Mouse (Mus musculus) forebrain, embryonic 12.5 days (tissue): ENCODE data around the gene Ctdsp1. TPM values are rescaled to one million over a fixed set of nuclear protein-coding genes. Genes with fewer than 3 reads are reported as not detected.

Experiments
- ATAC-seq: fragments of 200-750 bp; cut with Nextera tagmentation; 2 replicates; pipeline ENCODE4 v1.8.0; 2017; ENCODE audit warnings: moderate TSS enrichment; ENCODE audit not compliant: low FRiP score
- H3K27ac ChIP-seq: fragments of 300-500 bp; sonication (generic); 2 replicates; pipeline ENCODE4 v1.5.1; 2016; ENCODE audit warnings: mild to moderate bottlenecking
- H3K27me3 ChIP-seq: fragments of 300-500 bp; sonication (generic); 2 replicates; pipeline ENCODE4 v1.6.1; 2016; ENCODE audit warnings: mild to moderate bottlenecking
- H3K36me3 ChIP-seq: fragments of 300-500 bp; sonication (generic); replicated peaks from 2 replicates; pipeline ENCODE4 v1.6.1; 2016; ENCODE audit warnings: mild to moderate bottlenecking
- H3K4me1 ChIP-seq: fragments of 300-500 bp; sonication (generic); 2 replicates; pipeline ENCODE4 v1.6.1; 2016
- H3K4me2 ChIP-seq: fragments of 300-500 bp; sonication (generic); 2 replicates; pipeline ENCODE4 v1.6.1; 2016; ENCODE audit warnings: mild to moderate bottlenecking, moderate library complexity
- H3K4me3 ChIP-seq: fragments of 300-500 bp; sonication (generic); replicated peaks from 2 replicates; pipeline ENCODE4 v1.5.1; 2016; ENCODE audit warnings: mild to moderate bottlenecking
- H3K9ac ChIP-seq: fragments of 300-500 bp; sonication (generic); 2 replicates; pipeline ENCODE4 v1.6.1; 2016; ENCODE audit warnings: mild to moderate bottlenecking
- H3K9me3 ChIP-seq: fragments of 300-500 bp; sonication (generic); 2 replicates; pipeline ENCODE4 v1.6.1; 2016
- WGBS: fragments of 180-500 bp; shearing (Covaris S2); methylation state at CpG from one replicate; pipeline ENCODE4 v1.1.7; 2016; 5-methylcytosine and 5-hydroxymethylcytosine counted together
- polyA plus RNA-seq: library from polyadenylated mRNA; unstranded; fragments of >200 nt; fragmentation: Nextera tagmentation; extraction: Ambion mirVana; gene quantifications from 2 replicates; pipeline ENCODE4 v1.2.1, GENCODE M21; 2016

The Ctdsp1 gene
- polyA plus RNA-seq, 1 experiment from 2014 or later, result 33.3 TPM

- H3K9me3 ChIP-seq, result no peaks in the 10 kb centered on the region
- 72% methylated on average over 17 of the region's 17 CpGs for WGBS
- ATAC-seq, result no peak
Measured at GRCm38 (mm10) chr1:74362325-74363229, 28.7 kb upstream of the Ctdsp1 start.

DNA sequence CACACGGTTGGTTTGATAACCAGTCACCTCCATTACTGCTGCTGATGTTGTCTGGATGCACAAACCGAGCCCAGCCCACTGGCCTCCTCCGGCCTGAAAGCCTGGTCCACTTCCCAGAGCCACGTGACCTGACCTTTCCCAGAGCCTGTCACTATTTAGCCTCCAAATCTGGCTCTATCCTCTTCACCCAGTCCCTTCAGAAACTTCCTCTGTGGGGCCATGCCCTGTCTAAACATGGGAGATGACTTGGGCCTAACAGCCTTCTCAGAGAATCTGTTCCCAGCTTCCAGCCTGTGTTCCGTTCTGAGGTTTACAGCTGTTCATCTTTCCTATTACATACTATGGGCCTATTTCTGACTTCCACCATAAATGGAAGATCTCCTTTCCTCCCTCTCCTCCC lies 27.9 kb upstream of the Ctdsp1 start:
- no peaks in the 10 kb centered on the region for H3K9me3 ChIP-seq
- no peak overlapping the region for H3K9ac ChIP-seq
- 77% methylated on average over 5 of the region's 5 CpGs for WGBS
- H3K27ac ChIP-seq, result no peak overlapping the region
- no peak overlapping the region for H3K4me3 ChIP-seq
- H3K4me2 ChIP-seq, result no peak overlapping the region
- H3K36me3 ChIP-seq, result no peaks in the 10 kb centered on the region
- ATAC-seq, result no peak
- peaks cover 10% of the 10 kb centered on the region for H3K27me3 ChIP-seq
- H3K4me1 ChIP-seq, result peaks cover 9% of the 10 kb centered on the region

More at GRCm38 (mm10) chr1:74362325-74363229, 28.7 kb upstream of the Ctdsp1 start:
- Histone ChIP-seq H3K36me3 (no peaks in the 10 kb centered on the region), H3K4me2 (no peak overlapping the region), H3K27me3 (peaks cover 6% of the 10 kb centered on the region), H3K27ac (no peak overlapping the region), H3K4me1 (peaks cover 3% of the 10 kb centered on the region), H3K4me3 (no peak overlapping the region), H3K9ac (no peak overlapping the region)

- Histone ChIP-seq H3K4me1 (peaks cover 9% of the 10 kb centered on the region), H3K4me2 (no peak overlapping the region), H3K9me3 (no peaks in the 10 kb centered on the region), H3K36me3 (no peaks in the 10 kb centered on the region), H3K9ac (no peak overlapping the region), H3K27ac (no peak overlapping the region), H3K27me3 (peaks cover 10% of the 10 kb centered on the region), H3K4me3 (no peak overlapping the region)
- WGBS, result 82% methylated on average over 8 of the region's 8 CpGs
- ATAC-seq, result no peak
Measured at GRCm38 (mm10) chr1:74364270-74364669, 27.0 kb upstream of the Ctdsp1 start.

DNA sequence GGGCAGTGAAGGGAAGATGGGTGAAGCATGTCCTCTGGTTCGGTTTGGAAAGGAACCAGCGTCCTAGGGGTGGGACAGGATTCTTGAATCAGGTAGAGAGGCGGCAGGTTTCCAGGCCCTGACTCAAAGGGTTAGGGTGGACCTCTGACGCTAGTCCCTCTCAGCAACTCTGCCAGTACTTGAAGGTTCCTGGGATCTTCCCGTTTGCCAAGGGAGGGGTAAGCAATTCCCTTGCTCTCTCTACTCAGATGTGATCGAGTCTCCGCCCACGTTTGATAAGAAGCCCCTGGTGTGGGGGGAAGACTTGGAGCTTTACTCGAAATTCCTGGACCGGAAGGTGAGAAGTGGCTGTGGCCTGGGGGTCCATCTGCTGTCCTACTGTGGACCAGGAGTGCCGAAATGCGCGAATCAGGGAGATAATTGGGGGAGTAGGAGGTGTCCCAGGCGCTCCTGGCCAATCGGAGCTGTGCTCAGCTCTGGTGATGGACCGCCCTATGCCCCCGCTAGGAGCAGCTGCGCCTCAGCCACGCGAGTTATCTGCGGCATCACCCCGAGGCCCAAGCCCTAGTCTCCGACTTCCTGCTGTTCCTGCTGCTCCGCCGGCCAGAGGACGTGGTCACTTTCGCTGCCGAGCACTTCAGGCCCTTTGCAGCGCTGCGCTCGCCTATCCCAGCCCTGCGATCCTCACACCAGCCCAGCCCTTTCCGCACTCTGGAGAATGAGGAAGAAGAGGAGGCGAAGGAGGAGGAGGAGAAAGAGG lies 23.2 kb upstream of the Ctdsp1 start:
- peak overlapping the region; percentile 44 for H3K9ac ChIP-seq
- no peaks in the 10 kb centered on the region for H3K36me3 ChIP-seq
- no peak overlapping the region for H3K27ac ChIP-seq
- H3K9me3 ChIP-seq, result no peaks in the 10 kb centered on the region
- peak overlapping the region; percentile 24 for H3K4me3 ChIP-seq
- peaks cover 5% of the 10 kb centered on the region for H3K4me1 ChIP-seq
- ATAC-seq, result 0 out of 2 replicates have a peak, but pooled peaks have one; percentile 20
- WGBS, result 22% methylated on average over 34 of the region's 34 CpGs
- peak overlapping the region; percentile 54 for H3K4me2 ChIP-seq
- peaks cover 10% of the 10 kb centered on the region for H3K27me3 ChIP-seq

- Histone ChIP-seq H3K9me3 (no peaks in the 10 kb centered on the region), H3K4me1 (peaks cover 5% of the 10 kb centered on the region), H3K27me3 (peaks cover 10% of the 10 kb centered on the region), H3K36me3 (no peaks in the 10 kb centered on the region), H3K9ac (no peak overlapping the region), H3K27ac (no peak overlapping the region), H3K4me3 (no peak overlapping the region), H3K4me2 (no peak overlapping the region)
- WGBS, result 59% methylated on average over 4 of the region's 4 CpGs
- no peak for ATAC-seq
Measured at GRCm38 (mm10) chr1:74370040-74370439, 21.3 kb upstream of the Ctdsp1 start.

DNA sequence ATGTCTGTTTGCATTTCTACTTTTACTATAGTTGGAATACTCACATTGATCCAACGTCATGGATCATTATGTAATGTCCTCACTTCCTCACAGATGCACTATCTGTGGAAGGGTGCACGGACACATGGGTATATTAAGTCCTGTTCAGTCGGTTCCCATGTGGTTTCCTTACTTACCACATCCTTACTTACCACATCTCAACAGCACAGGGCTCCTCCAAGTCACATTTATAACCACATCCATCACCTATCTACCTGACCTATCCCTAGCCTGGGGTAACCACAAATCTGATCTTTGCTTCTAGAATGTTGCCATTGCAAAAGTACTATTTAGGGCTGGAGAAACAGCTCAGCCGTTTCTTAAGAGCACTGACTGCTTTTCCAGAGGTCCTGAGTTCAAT lies 17.9 kb upstream of the Ctdsp1 start:
- Histone ChIP-seq H3K4me3 (no peak overlapping the region), H3K4me1 (peaks cover under 1% of the 10 kb centered on the region), H3K9ac (no peak overlapping the region), H3K27ac (no peak overlapping the region), H3K27me3 (no peaks in the 10 kb centered on the region), H3K9me3 (no peaks in the 10 kb centered on the region), H3K36me3 (no peaks in the 10 kb centered on the region), H3K4me2 (no peak overlapping the region)
- 85% methylated on average over 4 of the region's 4 CpGs for WGBS
- ATAC-seq, result no peak

GRCm38 (mm10) chr1:74374980-74375379 lies 16.3 kb upstream of the Ctdsp1 start, which contains the start of gene Slc11a1:
Slc11a1 (plus strand) TSS chr1:74375195.
- 77% methylated on average over 8 of the region's 8 CpGs for WGBS
- Histone ChIP-seq H3K27me3 (no peaks in the 10 kb centered on the region), H3K27ac (no peak within 1 kb of the TSS)

GRCm38 (mm10) chr1:74375561-74375960 lies 15.7 kb upstream of the Ctdsp1 start:
- H3K9ac ChIP-seq, result no peak overlapping the region
- no peak overlapping the region for H3K27ac ChIP-seq
- H3K36me3 ChIP-seq, result no peaks in the 10 kb centered on the region
- H3K9me3 ChIP-seq, result no peaks in the 10 kb centered on the region
- H3K4me1 ChIP-seq, result no peaks in the 10 kb centered on the region
- no peak overlapping the region for H3K4me2 ChIP-seq
- H3K27me3 ChIP-seq, result no peaks in the 10 kb centered on the region
- H3K4me3 ChIP-seq, result no peak overlapping the region
- ATAC-seq, result no peak
- WGBS, result 79% methylated on average over 10 of the region's 10 CpGs

More at GRCm38 (mm10) chr1:74374980-74375379, 16.3 kb upstream of the Ctdsp1 start, which contains the start of gene Slc11a1:
- Histone ChIP-seq H3K4me1 (no peaks in the 10 kb centered on the region), H3K9ac (no peak within 1 kb of the TSS), H3K4me3 (no peak within 1 kb of the TSS), H3K4me2 (no peak within 1 kb of the TSS), H3K36me3 (no peaks in the 10 kb centered on the region), H3K9me3 (no peaks in the 10 kb centered on the region)
- ATAC-seq, result no peak

DNA sequence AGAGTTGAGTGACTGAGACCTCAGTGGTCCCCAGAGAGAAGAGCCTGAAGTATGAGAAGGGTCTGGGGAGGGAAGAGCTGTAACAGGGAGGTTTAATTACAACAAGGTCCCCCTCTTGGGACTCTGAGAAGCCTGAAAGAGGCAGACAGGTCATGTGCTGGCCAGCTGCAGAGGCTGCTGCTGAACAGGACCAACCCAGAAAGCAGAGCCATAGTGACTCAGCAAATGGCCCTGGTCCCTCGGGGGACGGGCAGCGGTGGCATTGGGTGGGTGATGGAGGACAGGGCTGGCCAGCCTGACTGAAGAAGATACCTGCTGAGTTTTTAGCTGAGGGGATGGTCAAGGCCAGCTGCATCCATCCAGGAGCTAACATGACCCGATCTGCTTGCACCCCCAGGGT lies 14.9 kb upstream of the Ctdsp1 start:
- no peaks in the 10 kb centered on the region for H3K36me3 ChIP-seq
- H3K4me3 ChIP-seq, result no peak overlapping the region
- WGBS, result 86% methylated on average over 4 of the region's 4 CpGs
- no peak overlapping the region for H3K27ac ChIP-seq
- no peak overlapping the region for H3K4me2 ChIP-seq
- no peaks in the 10 kb centered on the region for H3K9me3 ChIP-seq
- no peaks in the 10 kb centered on the region for H3K4me1 ChIP-seq
- no peak overlapping the region for H3K9ac ChIP-seq
- ATAC-seq, result no peak
- H3K27me3 ChIP-seq, result no peaks in the 10 kb centered on the region

DNA sequence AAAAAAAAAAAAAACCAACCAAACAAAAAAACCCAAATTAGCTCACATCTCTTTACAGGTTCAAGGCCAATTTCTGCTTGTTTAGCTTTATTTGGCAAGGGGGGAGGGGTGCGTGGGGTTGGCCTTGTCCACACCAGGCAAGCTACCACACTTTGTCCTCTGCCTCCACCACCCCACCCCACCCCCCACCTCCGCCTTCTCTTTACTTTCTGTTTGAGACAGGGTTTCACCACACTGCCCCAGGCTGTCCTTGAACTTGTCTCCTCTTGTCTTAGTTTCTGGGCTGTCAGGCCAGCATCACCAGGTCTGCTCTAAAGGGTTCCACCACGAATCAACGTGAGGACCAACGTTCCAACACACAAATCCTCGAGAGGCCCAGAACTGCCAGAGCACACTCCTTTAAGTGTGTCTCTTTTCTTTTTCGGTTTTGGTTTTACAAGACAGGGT lies 12.2 kb upstream of the Ctdsp1 start:
- Histone ChIP-seq H3K27ac (no peak overlapping the region), H3K36me3 (no peaks in the 10 kb centered on the region), H3K9ac (no peak overlapping the region), H3K4me2 (no peak overlapping the region), H3K4me3 (no peak overlapping the region), H3K9me3 (no peaks in the 10 kb centered on the region), H3K4me1 (no peaks in the 10 kb centered on the region), H3K27me3 (no peaks in the 10 kb centered on the region)
- whole genome bisulfite sequencing, result 89% methylated on average over 7 of the region's 7 CpGs
- ATAC-seq, result no peak

GRCm38 (mm10) chr1:74380484-74380883 lies 10.8 kb upstream of the Ctdsp1 start:
- 88% methylated on average over 5 of the region's 5 CpGs for WGBS
- Histone ChIP-seq H3K9me3 (no peaks in the 10 kb centered on the region), H3K36me3 (no peaks in the 10 kb centered on the region), H3K4me1 (no peaks in the 10 kb centered on the region), H3K9ac (no peak overlapping the region), H3K27me3 (no peaks in the 10 kb centered on the region), H3K4me2 (no peak overlapping the region), H3K27ac (no peak overlapping the region), H3K4me3 (no peak overlapping the region)
- no peak for ATAC-seq

DNA sequence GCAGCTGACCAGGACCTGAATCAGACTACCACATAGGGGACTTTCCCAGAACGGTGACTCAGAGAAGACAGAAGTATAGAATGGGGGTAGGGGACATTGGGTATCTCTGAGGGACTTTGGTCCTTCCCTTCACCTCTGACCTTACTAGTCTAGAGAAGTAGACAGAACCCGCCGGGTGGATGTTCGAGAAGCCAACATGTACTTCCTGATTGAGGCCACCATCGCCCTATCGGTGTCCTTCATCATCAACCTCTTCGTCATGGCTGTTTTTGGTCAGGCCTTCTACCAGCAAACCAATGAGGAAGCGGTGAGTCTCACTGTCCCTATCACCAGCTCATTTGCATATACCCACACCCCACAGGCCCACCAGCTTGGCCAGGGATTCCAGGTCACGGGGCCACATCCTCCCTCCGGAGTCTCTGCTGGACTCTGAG lies 9.7 kb upstream of the Ctdsp1 start:
- no peak for ATAC-seq
- H3K4me1 ChIP-seq, result no peaks in the 10 kb centered on the region
- no peaks in the 10 kb centered on the region for H3K9me3 ChIP-seq
- H3K4me2 ChIP-seq, result no peak overlapping the region
- H3K9ac ChIP-seq, result no peak overlapping the region
- no peaks in the 10 kb centered on the region for H3K27me3 ChIP-seq
- WGBS, result 92% methylated on average over 10 of the region's 10 CpGs
- H3K27ac ChIP-seq, result no peak overlapping the region
- H3K36me3 ChIP-seq, result no peaks in the 10 kb centered on the region
- no peak overlapping the region for H3K4me3 ChIP-seq
